Mouse (Mus musculus): ENCODE measurements around the gene Olfr1425. TPM values are rescaled to one million over a fixed set of nuclear protein-coding genes. Genes with fewer than 3 reads are reported as not detected.

The Olfr1425 gene
- polyA plus RNA-seq, 1 experiment from 2014 or later, result not detected

DNA sequence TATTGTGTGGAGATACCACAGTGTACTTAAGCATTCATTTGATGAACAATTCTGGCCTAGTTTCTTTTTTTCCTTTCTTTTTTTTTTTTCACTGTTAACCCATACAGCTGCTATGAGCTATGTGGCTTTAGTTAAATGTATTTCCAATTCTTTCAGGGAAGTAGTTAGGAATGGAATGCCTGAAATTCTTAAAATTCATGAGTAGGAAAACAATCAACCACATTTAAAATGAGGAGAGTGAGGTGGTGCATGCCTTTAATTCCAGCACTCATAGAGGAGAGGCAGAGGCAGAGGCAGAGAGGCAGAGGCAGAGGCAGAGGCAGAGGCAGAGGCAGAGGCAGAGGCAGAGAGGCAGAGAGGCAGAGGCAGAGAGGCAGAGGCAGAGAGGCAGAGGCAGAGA lies 39.8 kb downstream of the Olfr1425 start:
- no peaks in the 10 kb centered on the region for H3K27me3 ChIP-seq
- H3K9me3 ChIP-seq, result no peaks in the 10 kb centered on the region
- no peak overlapping the region for H3K4me3 ChIP-seq
- H3K4me1 ChIP-seq, result no peaks in the 10 kb centered on the region
- no peaks in the 10 kb centered on the region for H3K36me3 ChIP-seq
- H3K27ac ChIP-seq (replicated peaks), result no peak overlapping the region
- no peak overlapping the region for H3K9ac ChIP-seq (replicated peaks)
- no peak for ATAC-seq (replicated peaks)
- H3K4me2 ChIP-seq (replicated peaks), result no peak overlapping the region

DNA sequence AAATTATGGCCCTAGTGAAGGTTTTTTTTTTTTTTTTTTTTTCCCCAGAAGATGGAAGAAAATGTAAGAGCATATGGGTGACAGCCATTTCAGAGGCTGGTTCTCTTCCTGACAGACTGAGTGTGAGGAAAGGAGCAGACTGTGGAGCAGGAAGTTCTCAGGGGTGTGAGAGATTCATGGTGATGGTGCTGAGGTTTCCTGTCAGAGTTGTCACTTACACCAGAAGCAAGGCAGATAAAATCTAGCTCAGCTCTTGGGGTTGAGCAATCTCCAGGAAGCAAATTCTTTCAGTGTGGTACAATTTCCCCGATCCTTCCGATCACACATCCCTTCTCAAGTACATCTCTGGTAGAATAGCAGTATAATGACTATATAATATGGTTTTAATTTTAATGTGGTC lies 50.9 kb downstream of the Olfr1425 start:
- no peak overlapping the region for H3K27ac ChIP-seq (replicated peaks)
- H3K9me3 ChIP-seq, result no peaks in the 10 kb centered on the region
- H3K4me1 ChIP-seq, result no peaks in the 10 kb centered on the region
- WGBS, result 91% methylated on average over 2 of the region's 2 CpGs
- H3K36me3 ChIP-seq, result no peaks in the 10 kb centered on the region
- H3K4me3 ChIP-seq, result no peak overlapping the region
- H3K9ac ChIP-seq (replicated peaks), result no peak overlapping the region
- H3K27me3 ChIP-seq, result no peaks in the 10 kb centered on the region
- no peak for ATAC-seq (replicated peaks)
- H3K4me2 ChIP-seq (replicated peaks), result no peak overlapping the region

DNA sequence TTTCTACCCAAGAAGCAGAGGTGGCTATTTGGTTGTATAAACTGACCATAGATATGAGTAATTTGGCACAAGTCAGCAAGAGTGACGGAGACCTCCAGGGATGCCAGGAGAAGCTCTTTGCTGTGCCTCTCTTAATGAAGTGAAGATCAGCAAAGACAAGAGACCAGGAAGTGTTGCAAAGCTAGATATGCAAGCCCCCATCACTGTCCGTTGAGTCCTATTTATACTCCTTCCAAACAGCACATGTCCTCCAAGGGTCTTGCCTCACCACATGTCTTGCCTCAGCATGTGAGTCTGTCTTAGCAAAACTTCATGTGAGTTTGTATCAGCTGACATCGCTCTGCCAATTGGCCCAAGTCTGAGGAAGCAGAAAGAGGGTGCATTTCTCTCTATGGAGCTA lies 52.2 kb downstream of the Olfr1425 start:
- WGBS, result 97% methylated on average over 3 of the region's 3 CpGs
- no peak overlapping the region for H3K9ac ChIP-seq (replicated peaks)
- H3K4me1 ChIP-seq, result no peaks in the 10 kb centered on the region

DNA sequence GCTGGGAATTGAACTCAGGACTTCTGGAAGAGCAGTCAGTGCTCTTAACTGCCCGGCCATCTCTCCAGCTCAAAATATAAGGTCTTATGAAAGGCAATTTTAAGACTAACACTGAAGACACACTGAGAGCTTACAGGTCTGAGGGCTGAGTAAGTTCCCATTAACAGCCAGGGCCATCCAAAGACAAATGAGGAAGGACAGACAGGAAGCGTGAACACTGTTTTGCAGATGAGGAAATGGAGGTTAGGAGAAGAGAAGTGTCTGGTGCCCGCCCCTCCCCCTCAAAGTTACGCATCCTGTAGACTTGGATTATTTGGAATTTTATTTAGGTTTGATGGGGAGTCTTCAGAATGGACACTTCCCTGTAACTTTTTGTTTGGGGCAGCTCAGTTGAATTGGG lies 53.4 kb downstream of the Olfr1425 start:
- Histone ChIP-seq H3K4me3 (no peak overlapping the region), H3K36me3 (no peaks in the 10 kb centered on the region), H3K27ac (replicated peaks) (no peak overlapping the region), H3K4me2 (replicated peaks) (no peak overlapping the region), H3K9ac (replicated peaks) (no peak overlapping the region), H3K9me3 (no peaks in the 10 kb centered on the region), H3K4me1 (no peaks in the 10 kb centered on the region), H3K27me3 (no peaks in the 10 kb centered on the region)
- no peak for ATAC-seq (replicated peaks)
- WGBS, result 88% methylated on average over 4 of the region's 4 CpGs

More for the DNA sequence above, 52.2 kb downstream of the Olfr1425 start:
- H3K27ac ChIP-seq (replicated peaks), result no peak overlapping the region
- no peaks in the 10 kb centered on the region for H3K36me3 ChIP-seq
- H3K4me3 ChIP-seq, result no peak overlapping the region
- H3K27me3 ChIP-seq, result no peaks in the 10 kb centered on the region
- no peak overlapping the region for H3K4me2 ChIP-seq (replicated peaks)
- no peaks in the 10 kb centered on the region for H3K9me3 ChIP-seq
- ATAC-seq (replicated peaks), result no peak

Other genes with a start within 250 kb of the Olfr1425 start
- gene Olfr1417, start 238.5 kb downstream of the Olfr1425 start, polyA plus RNA-seq (2015; fragmentation: Nextera tagmentation; extraction: Ambion mirVana), result not detected in 2 replicates
- not detected in 2 replicates for gene Olfr1418, start 216.7 kb downstream of the Olfr1425 start, polyA plus RNA-seq (2015; fragmentation: Nextera tagmentation; extraction: Ambion mirVana)
- not detected in 2 replicates for gene Olfr1419, start 202.6 kb downstream of the Olfr1425 start, polyA plus RNA-seq (2015; fragmentation: Nextera tagmentation; extraction: Ambion mirVana)
- not detected in 2 replicates for gene Olfr1420, start 191.2 kb downstream of the Olfr1425 start, polyA plus RNA-seq (2015; fragmentation: Nextera tagmentation; extraction: Ambion mirVana)
- gene Patl1, start 165.3 kb downstream of the Olfr1425 start, polyA plus RNA-seq (2015; fragmentation: Nextera tagmentation; extraction: Ambion mirVana), result 18.2 and 18.8 TPM in 2 replicates
- gene Osbp, start 111.8 kb downstream of the Olfr1425 start, polyA plus RNA-seq (2015; fragmentation: Nextera tagmentation; extraction: Ambion mirVana), result 4.3 and 4.9 TPM in 2 replicates
- gene Olfr1423, start 36.4 kb downstream of the Olfr1425 start, polyA plus RNA-seq (2015; fragmentation: Nextera tagmentation; extraction: Ambion mirVana), result not detected in 2 replicates
- gene Olfr1424, start 15.0 kb downstream of the Olfr1425 start, polyA plus RNA-seq (2015; fragmentation: Nextera tagmentation; extraction: Ambion mirVana), result not detected in 2 replicates
- not detected in 2 replicates for gene Olfr1426, start 14.3 kb upstream of the Olfr1425 start, polyA plus RNA-seq (2015; fragmentation: Nextera tagmentation; extraction: Ambion mirVana)
- not detected in 2 replicates for gene Olfr1427, start 25.6 kb upstream of the Olfr1425 start, polyA plus RNA-seq (2015; fragmentation: Nextera tagmentation; extraction: Ambion mirVana)
- gene Olfr1428, start 38.2 kb upstream of the Olfr1425 start, polyA plus RNA-seq (2015; fragmentation: Nextera tagmentation; extraction: Ambion mirVana), result not detected in 2 replicates
- gene Olfr76, start 45.5 kb upstream of the Olfr1425 start, polyA plus RNA-seq (2015; fragmentation: Nextera tagmentation; extraction: Ambion mirVana), result not detected in 2 replicates
- not detected in 2 replicates for gene Olfr1555-ps1, start 92.4 kb upstream of the Olfr1425 start, polyA plus RNA-seq (2015; fragmentation: Nextera tagmentation; extraction: Ambion mirVana)
- not detected in 2 replicates for gene Olfr1431, start 122.9 kb upstream of the Olfr1425 start, polyA plus RNA-seq (2015; fragmentation: Nextera tagmentation; extraction: Ambion mirVana)
- not detected in 2 replicates for gene Olfr1432, start 154.9 kb upstream of the Olfr1425 start, polyA plus RNA-seq (2015; fragmentation: Nextera tagmentation; extraction: Ambion mirVana)
- not detected in 2 replicates for gene Olfr262, start 163.9 kb upstream of the Olfr1425 start, polyA plus RNA-seq (2015; fragmentation: Nextera tagmentation; extraction: Ambion mirVana)
- not detected in 2 replicates for gene Olfr235, start 183.3 kb upstream of the Olfr1425 start, polyA plus RNA-seq (2015; fragmentation: Nextera tagmentation; extraction: Ambion mirVana)
- not detected in 2 replicates for gene Olfr1434, start 202.1 kb upstream of the Olfr1425 start, polyA plus RNA-seq (2015; fragmentation: Nextera tagmentation; extraction: Ambion mirVana)
- not detected in 2 replicates for gene Olfr1436, start 221.4 kb upstream of the Olfr1425 start, polyA plus RNA-seq (2015; fragmentation: Nextera tagmentation; extraction: Ambion mirVana)
- gene Olfr1437, start 247.4 kb upstream of the Olfr1425 start, polyA plus RNA-seq (2015; fragmentation: Nextera tagmentation; extraction: Ambion mirVana), result not detected in 2 replicates

Data from forebrain, embryonic 15.5 days (tissue).